Mouse (Mus musculus): ENCODE measurements around the gene Psma5. TPM values are rescaled to one million over a fixed set of nuclear protein-coding genes. Genes with fewer than 3 reads are reported as not detected.

Gene Psma5
- polyA plus RNA-seq, 1 experiment, result 191 TPM

DNA sequence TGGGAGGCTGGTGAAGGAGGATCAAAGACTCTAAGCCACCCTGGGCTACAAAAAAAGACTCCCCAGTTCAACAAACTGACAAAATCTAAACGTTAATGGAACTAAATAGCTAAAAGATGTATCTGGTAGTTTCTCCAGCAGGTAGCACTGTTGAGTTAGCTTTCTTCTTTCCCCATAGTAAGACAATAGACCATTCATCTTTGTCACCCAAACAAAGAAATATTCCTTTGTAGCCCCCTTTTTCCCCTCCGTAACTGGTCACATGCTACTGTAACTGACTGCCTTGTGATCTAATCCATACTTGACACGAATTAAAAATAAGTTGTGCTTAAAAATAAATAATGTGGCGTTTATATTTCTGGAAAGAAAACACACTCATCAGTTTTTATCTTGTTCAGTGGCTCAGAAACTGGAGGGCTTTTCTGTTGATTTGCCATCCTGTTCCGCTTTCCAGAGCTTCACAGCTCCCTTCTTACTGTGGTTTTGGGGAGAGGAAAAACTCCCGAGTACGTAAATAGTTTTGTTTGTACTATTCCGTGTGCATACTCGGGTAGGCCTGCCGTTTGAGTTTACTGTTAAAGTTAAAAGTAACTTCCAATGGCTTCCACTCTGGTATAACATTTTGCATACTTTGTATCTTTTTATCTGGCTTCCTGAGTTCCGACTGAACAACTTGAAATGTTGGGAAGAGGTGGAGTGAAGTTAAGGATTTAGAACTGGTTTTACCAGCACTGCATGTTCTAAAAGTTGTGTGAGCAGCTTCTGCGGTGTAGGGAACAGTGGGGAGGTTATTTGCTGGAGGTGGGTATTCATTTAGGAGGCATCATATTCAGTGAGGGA, 25.9 kb downstream of the Psma5 start:
- no peak for TF ChIP-seq POLR2A (IDR thresholded peaks at IDR 0.05; ENCODE audit: insufficient read length, low read depth)
- no peak for TF ChIP-seq CEBPB (IDR thresholded peaks at IDR 0.05; ENCODE audit: insufficient read depth, poor library complexity, severe bottlenecking)
- no peak for TF ChIP-seq MYOG (IDR thresholded peaks at IDR 0.05; ENCODE audit: control insufficient read depth in 1 of 3, insufficient read depth in 1 of 3, insufficient read length in 2 of 3, low read depth in 2 of 3)
- no peak for TF ChIP-seq MAX (IDR thresholded peaks at IDR 0.05; ENCODE audit: low read depth)
- TF ChIP-seq TCF12 (IDR thresholded peaks at IDR 0.05; ENCODE audit: insufficient read depth, poor library complexity, severe bottlenecking), result no peak
- TF ChIP-seq SRF (IDR thresholded peaks at IDR 0.05; ENCODE audit: control insufficient read depth, insufficient read length, low read depth), result no peak
- TF ChIP-seq TCF3 (IDR thresholded peaks at IDR 0.05; ENCODE audit: insufficient read length, low read depth), result no peak
- TF ChIP-seq USF1 (IDR thresholded peaks at IDR 0.05; ENCODE audit: low read depth), result no peak
- no peak for TF ChIP-seq REST (IDR thresholded peaks at IDR 0.05; ENCODE audit: insufficient read depth, insufficient read length)
- TF ChIP-seq POLR2AphosphoS2 (IDR thresholded peaks at IDR 0.05; ENCODE audit: insufficient read length, low read depth), result no peak
- no peak for TF ChIP-seq MYOD1 (IDR thresholded peaks at IDR 0.05; ENCODE audit: control insufficient read depth in 1 of 3, insufficient read length in 2 of 3, low read depth in 2 of 3)
- TF ChIP-seq E2F4 (IDR thresholded peaks at IDR 0.05; ENCODE audit: insufficient read depth), result no peak
- Histone ChIP-seq H3K79me2 (ENCODE audit: control insufficient read depth, insufficient read depth) (no peaks in the 10 kb centered on the region), H3ac (ENCODE audit: control insufficient read depth, insufficient read length) (no peak overlapping the region), H3K36me3 (ENCODE audit: control insufficient read depth, insufficient read depth) (peaks cover 4% of the 10 kb centered on the region), H3K4me3 (peak overlapping the region; percentile 22), H3K4me2 (ENCODE audit: low read depth) (no peak overlapping the region), H3K27me3 (ENCODE audit: control insufficient read depth, insufficient read depth, insufficient read length) (peaks cover 15% of the 10 kb centered on the region)

DNA sequence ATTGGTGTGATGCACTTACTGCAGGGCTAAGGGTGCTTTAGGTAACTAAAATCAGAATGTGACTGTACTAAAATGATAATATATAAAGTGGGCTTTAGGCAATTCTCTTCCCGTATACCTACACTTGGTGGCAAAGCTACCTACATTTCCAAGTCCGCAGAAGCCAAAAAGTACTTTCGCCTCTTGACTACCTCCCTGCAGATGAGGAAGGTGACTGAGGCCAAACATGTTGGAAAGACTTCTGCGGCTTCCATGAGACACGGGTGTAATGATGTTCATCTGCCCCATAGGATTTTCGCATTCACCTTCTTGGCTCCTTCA, 26.5 kb downstream of the Psma5 start:
- no peak overlapping the region for H3ac ChIP-seq (ENCODE audit: control insufficient read depth, insufficient read length)
- no peaks in the 10 kb centered on the region for H3K79me2 ChIP-seq (ENCODE audit: control insufficient read depth, insufficient read depth)
- TF ChIP-seq TCF3 (IDR thresholded peaks at IDR 0.05; ENCODE audit: insufficient read length, low read depth) (no peak), POLR2AphosphoS2 (IDR thresholded peaks at IDR 0.05; ENCODE audit: insufficient read length, low read depth) (no peak), TCF12 (IDR thresholded peaks at IDR 0.05; ENCODE audit: insufficient read depth, poor library complexity, severe bottlenecking) (no peak), MYOD1 (IDR thresholded peaks at IDR 0.05; ENCODE audit: control insufficient read depth in 1 of 3, insufficient read length in 2 of 3, low read depth in 2 of 3) (no peak), MAX (IDR thresholded peaks at IDR 0.05; ENCODE audit: low read depth) (no peak)
- peaks cover 20% of the 10 kb centered on the region for H3K27me3 ChIP-seq (ENCODE audit: control insufficient read depth, insufficient read depth, insufficient read length)
- H3K4me3 ChIP-seq, result peak overlapping the region; percentile 22
- no peaks in the 10 kb centered on the region for H3K36me3 ChIP-seq (ENCODE audit: control insufficient read depth, insufficient read depth)
- peak overlapping the region; percentile 85 for H3K4me2 ChIP-seq (ENCODE audit: low read depth)

DNA sequence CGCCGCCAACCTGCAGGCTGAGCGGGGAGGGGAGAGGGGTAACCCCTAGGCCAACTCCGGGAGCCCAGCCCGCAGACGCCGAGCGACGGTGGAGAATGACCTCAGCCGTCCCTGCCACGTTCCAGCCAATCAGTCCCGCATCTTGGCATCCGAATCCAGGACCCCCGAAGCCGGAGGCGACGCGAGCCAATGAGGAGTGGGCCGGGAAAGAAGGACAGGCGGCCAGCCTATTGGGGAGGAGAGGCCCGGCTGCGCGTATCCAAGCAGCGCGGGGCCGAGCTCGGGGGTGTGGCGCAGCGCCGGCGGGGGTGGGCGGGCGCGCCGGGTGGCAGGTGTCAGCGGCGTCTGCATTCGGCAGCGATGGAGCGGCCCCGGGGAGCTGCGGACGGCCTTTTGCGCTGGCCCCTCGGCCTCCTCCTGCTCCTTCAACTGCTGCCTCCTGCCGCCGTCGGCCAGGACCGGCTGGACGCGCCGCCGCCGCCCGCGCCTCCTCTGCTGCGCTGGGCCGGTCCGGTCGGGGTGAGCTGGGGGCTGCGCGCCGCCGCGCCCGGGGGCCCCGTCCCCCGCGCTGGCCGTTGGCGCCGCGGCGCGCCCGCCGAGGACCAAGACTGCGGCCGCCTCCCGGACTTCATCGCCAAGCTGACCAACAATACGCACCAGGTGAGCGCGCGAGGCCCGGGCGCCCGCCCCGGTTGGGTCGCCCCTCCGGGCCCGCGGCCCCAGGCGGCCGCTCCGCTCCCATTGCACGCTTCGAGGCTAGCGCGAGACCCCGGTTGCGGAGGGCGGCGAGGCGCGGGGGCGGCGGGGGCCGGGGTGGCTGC, 27.3 kb downstream of the Psma5 start, which contains the start of gene Sort1:
TSS of gene Sort1 (plus strand) at position 302 of the 821 bp plus-strand sequence.
- Histone ChIP-seq H3K79me2 (ENCODE audit: control insufficient read depth, insufficient read depth) (no peaks in the 10 kb centered on the region), H3K36me3 (ENCODE audit: control insufficient read depth, insufficient read depth) (no peaks in the 10 kb centered on the region), H3K4me2 (ENCODE audit: low read depth) (peak within 1 kb of the TSS; percentile 85), H3ac (ENCODE audit: control insufficient read depth, insufficient read length) (peak within 1 kb of the TSS; percentile 58), H3K27me3 (ENCODE audit: control insufficient read depth, insufficient read depth, insufficient read length) (peaks cover 24% of the 10 kb centered on the region), H3K4me3 (peak within 1 kb of the TSS; percentile 22)
- TF ChIP-seq TCF3 (IDR thresholded peaks at IDR 0.05; ENCODE audit: insufficient read length, low read depth) (peak; percentile 13), MYOG (IDR thresholded peaks at IDR 0.05; ENCODE audit: control insufficient read depth in 1 of 3, insufficient read depth in 1 of 3, insufficient read length in 2 of 3, low read depth in 2 of 3) (peak in 2 of 3 experiments; percentile 57 to 65), MYOD1 (IDR thresholded peaks at IDR 0.05; ENCODE audit: control insufficient read depth in 1 of 3, insufficient read length in 2 of 3, low read depth in 2 of 3) (peak in 2 of 3 experiments; percentile 55 to 89), POLR2A (IDR thresholded peaks at IDR 0.05; ENCODE audit: insufficient read length, low read depth) (peak; percentile 22), MAX (IDR thresholded peaks at IDR 0.05; ENCODE audit: low read depth) (no peak)

DNA sequence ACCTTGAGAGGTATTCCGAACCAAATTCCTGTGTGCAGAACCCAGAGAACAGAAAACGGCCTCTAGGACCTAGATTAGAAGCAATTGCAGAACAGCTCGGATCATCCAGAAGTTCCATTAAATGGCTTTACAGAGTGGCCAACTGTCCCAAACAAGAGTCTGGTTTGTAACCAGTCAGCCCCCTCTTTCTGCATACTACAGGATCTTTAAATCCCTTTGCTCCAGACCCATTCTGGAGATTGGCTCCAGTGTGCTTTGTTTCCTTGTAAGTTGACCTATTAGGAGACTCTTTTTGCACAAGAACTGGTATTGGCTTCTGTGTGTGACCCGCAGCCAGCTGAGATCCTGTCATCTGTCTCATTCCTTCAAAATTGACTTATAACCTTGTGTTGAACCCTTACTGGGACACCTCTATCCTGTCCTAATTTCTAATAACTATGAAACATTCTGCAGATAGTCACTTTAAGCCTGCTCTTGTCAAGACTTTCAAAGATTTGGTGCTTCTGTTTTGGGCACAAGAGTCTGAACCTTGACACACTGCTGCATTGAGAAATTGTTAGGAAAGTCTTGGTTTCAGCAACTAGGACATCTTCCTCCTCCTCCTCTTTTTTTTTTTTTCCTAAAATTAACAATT, 28.5 kb downstream of the Psma5 start:
- H3K36me3 ChIP-seq (ENCODE audit: control insufficient read depth, insufficient read depth), result no peaks in the 10 kb centered on the region
- no peaks in the 10 kb centered on the region for H3K79me2 ChIP-seq (ENCODE audit: control insufficient read depth, insufficient read depth)
- peaks cover 29% of the 10 kb centered on the region for H3K27me3 ChIP-seq (ENCODE audit: control insufficient read depth, insufficient read depth, insufficient read length)
- H3K4me2 ChIP-seq (ENCODE audit: low read depth), result peak overlapping the region; percentile 36
- TF ChIP-seq E2F4 (IDR thresholded peaks at IDR 0.05; ENCODE audit: insufficient read depth), result no peak
- TF ChIP-seq TCF12 (IDR thresholded peaks at IDR 0.05; ENCODE audit: insufficient read depth, poor library complexity, severe bottlenecking), result no peak
- TF ChIP-seq MYOG (IDR thresholded peaks at IDR 0.05; ENCODE audit: control insufficient read depth in 1 of 3, insufficient read depth in 1 of 3, insufficient read length in 2 of 3, low read depth in 2 of 3), result no peak
- TF ChIP-seq MAX (IDR thresholded peaks at IDR 0.05; ENCODE audit: low read depth), result no peak
- no peak for TF ChIP-seq TCF3 (IDR thresholded peaks at IDR 0.05; ENCODE audit: insufficient read length, low read depth)
- no peak for TF ChIP-seq POLR2A (IDR thresholded peaks at IDR 0.05; ENCODE audit: insufficient read length, low read depth)
- no peak for TF ChIP-seq USF1 (IDR thresholded peaks at IDR 0.05; ENCODE audit: low read depth)
- no peak for TF ChIP-seq POLR2AphosphoS2 (IDR thresholded peaks at IDR 0.05; ENCODE audit: insufficient read length, low read depth)
- TF ChIP-seq REST (IDR thresholded peaks at IDR 0.05; ENCODE audit: insufficient read depth, insufficient read length), result no peak
- no peak for TF ChIP-seq SRF (IDR thresholded peaks at IDR 0.05; ENCODE audit: control insufficient read depth, insufficient read length, low read depth)
- no peak for TF ChIP-seq MYOD1 (IDR thresholded peaks at IDR 0.05; ENCODE audit: control insufficient read depth in 1 of 3, insufficient read length in 2 of 3, low read depth in 2 of 3)
- no peak for TF ChIP-seq CEBPB (IDR thresholded peaks at IDR 0.05; ENCODE audit: insufficient read depth, poor library complexity, severe bottlenecking)
- no peak overlapping the region for H3K4me3 ChIP-seq
- no peak overlapping the region for H3ac ChIP-seq (ENCODE audit: control insufficient read depth, insufficient read length)

Data from myocyte (in vitro differentiated cells).